Comparison of ENCODE assay signal across 30 mouse cellular contexts in the genomic region with DNA sequence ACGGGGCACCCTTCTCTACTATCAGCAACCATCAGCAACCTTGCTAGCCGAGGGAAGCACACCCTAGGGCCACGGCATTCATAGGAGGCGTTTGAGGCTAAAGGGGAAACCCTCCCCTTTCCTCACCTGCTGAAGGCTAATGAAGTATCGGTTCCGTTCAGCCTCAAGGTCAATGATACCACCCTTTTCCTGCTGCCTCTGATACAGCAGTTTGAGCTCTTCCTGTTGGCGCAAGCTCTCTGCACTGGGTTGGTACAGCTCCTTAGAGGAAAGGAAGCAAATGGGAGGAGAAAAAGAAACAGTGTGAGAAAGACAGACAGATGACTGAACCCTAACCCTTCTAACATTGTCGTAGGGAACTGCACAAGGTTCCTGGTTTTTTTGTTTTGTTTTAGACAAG. TPM values are rescaled to one million over a fixed set of nuclear protein-coding genes. Genes with fewer than 3 reads are reported as not detected.
DNase-seq lines count a peak whose midpoint lies in the region; ATAC-seq and TF ChIP-seq lines count a peak whose summit lies in the region.
"Had no signal": no experiment of that assay in that cellular context is flagged by ENCODE, and none has a peak within 500 bp of the region (broad histone marks: within the 10 kb centered on the region; RNA-seq: fewer than 3 reads in every experiment).

No protein-coding gene starts in this region.

- H3K4me1 ChIP-seq in kidney, adult 2 months (ENCODE audit: control insufficient read depth, insufficient read depth, low read length): no peaks in the 10 kb centered on the region
- no peaks in the 10 kb centered on the region for H3K4me1 ChIP-seq in kidney, embryonic 16.5 days (ENCODE audit: insufficient read depth, low read length)
- H3K4me1 ChIP-seq in CH12.LX (ENCODE audit: control insufficient read depth in 1 of 2, insufficient read depth in 2 of 2): peaks cover 6 to 42% of the 10 kb centered on the region in 2 experiments; a peak in 3 of 4 replicates
- H3K4me1 ChIP-seq: kidney, embryonic 15.5 days; neural tube, embryonic 12.5 days had no signal

- ATAC-seq in kidney, embryonic 16.5 days (ENCODE audit: low FRiP score, low TSS enrichment): no peak
- peak; percentile 83 to 85 for ATAC-seq in hematopoietic stem cell, adult 5-6 weeks (replicated peaks in 1 of 2; ENCODE audit: insufficient read depth in 1 of 2, low FRiP score in 2 of 2, low TSS enrichment in 1 of 2, low read depth in 1 of 2, poor library complexity in 2 of 2, severe bottlenecking in 2 of 2)
- peak; percentile 25; the same call in 1 of the 2 replicates for ATAC-seq in neutrophil, adult 5-6 weeks (ENCODE audit: extremely low read depth, insufficient number of reproducible peaks, low FRiP score, poor library complexity, severe bottlenecking)
- ATAC-seq: activated CD4-positive, CD25-positive, alpha-beta regulatory T cell, adult 4 months; forebrain, embryonic 15.5 days; hindbrain, postnatal 0 days; midbrain, embryonic 16.5 days had no signal

- no peak overlapping the region for H3K4me3 ChIP-seq in kidney, adult 2 months (ENCODE audit: insufficient read depth, low read depth, low read length)
- no peak overlapping the region for H3K4me3 ChIP-seq in kidney, embryonic 16.5 days (ENCODE audit: low read length)
- H3K4me3 ChIP-seq in CH12.LX (replicated peaks in 1 of 3; ENCODE audit: low read depth in 2 of 3, low read length in 2 of 3, poor library complexity in 1 of 3): no peak overlapping the region
- H3K4me3 ChIP-seq in layer of hippocampus, adult 2 months: no peak overlapping the region
- H3K4me3 ChIP-seq: embryonic facial prominence, embryonic 13.5 days; forebrain, embryonic 10.5 days; forebrain, embryonic 15.5 days; hindbrain, embryonic 12.5 days; kidney, embryonic 15.5 days; liver, embryonic 13.5 days; neural tube, embryonic 12.5 days had no signal

- TF ChIP-seq RAD21 in CH12.LX (IDR thresholded peaks at IDR 0.05; ENCODE audit: low read depth, low read length): no peak

- dilution Hi-C loops in CH12.LX (cut with MboI; ENCODE audit: extremely low pct_ligation_motif_present, extremely low pct_unique_long_range_greater_than_20kb, low sequenced_read_pairs): no loop called here

- peaks cover 2% of the 10 kb centered on the region for H3K79me2 ChIP-seq in CH12.LX (replicated peaks; ENCODE audit: control insufficient read depth, extremely low read depth, insufficient read depth, poor library complexity, severe bottlenecking)

- no peak overlapping the region for H3K4me2 ChIP-seq in kidney, embryonic 16.5 days (replicated peaks; ENCODE audit: low read depth, low read length)
- no peak overlapping the region for H3K4me2 ChIP-seq in CH12.LX (ENCODE audit: insufficient read depth, low read depth, poor library complexity, severe bottlenecking)
- H3K4me2 ChIP-seq: embryonic facial prominence, embryonic 13.5 days; forebrain, embryonic 15.5 days; hindbrain, embryonic 12.5 days; kidney, embryonic 15.5 days; liver, embryonic 13.5 days; midbrain, embryonic 11.5 days; neural tube, embryonic 12.5 days had no signal

- 73% methylated on average over 8 of the region's 8 CpGs for WGBS in kidney, adult 2 months
- 86% methylated on average over 8 of the region's 8 CpGs for WGBS in kidney, embryonic 16.5 days

- TF ChIP-seq CTCF in kidney, adult 2 months (conservative IDR thresholded peaks at IDR 0.05; ENCODE audit: insufficient read depth, insufficient read length, low read depth, low read length): no peak
- TF ChIP-seq CTCF in CH12.LX (conservative IDR thresholded peaks at IDR 0.05 in 1 of 2, IDR thresholded peaks at IDR 0.05 in 1 of 2; ENCODE audit: low read depth in 2 of 2, low read length in 2 of 2): no peak
- TF ChIP-seq CTCF in layer of hippocampus, adult 2 months (conservative IDR thresholded peaks at IDR 0.05): no peak

- no peak overlapping the region for H3K9ac ChIP-seq in kidney, embryonic 16.5 days (replicated peaks; ENCODE audit: low read length)
- H3K9ac ChIP-seq in CH12.LX (ENCODE audit: insufficient read depth, low read depth): no peak overlapping the region
- H3K9ac ChIP-seq: embryonic facial prominence, embryonic 13.5 days; forebrain, embryonic 15.5 days; hindbrain, embryonic 12.5 days; kidney, embryonic 15.5 days; liver, embryonic 13.5 days; neural tube, embryonic 12.5 days had no signal

- DNase-seq in kidney, adult 2 months: peak; percentile 32
- peak; percentile 72 for DNase-seq in CH12.LX (ENCODE audit: extremely low read depth)
- DNase-seq in layer of hippocampus, adult 18-20 months (ENCODE audit: low spot score in 2 of 2): no peak
- no peak for DNase-seq in layer of hippocampus, adult 2 months (ENCODE audit: low spot score in 2 of 2)
- DNase-seq: adrenal gland, adult 8-10 months; cerebellum, adult 11 months; cerebellum, adult 9-10 months; gastrocnemius, postnatal 10 days; heart, postnatal 14 days; kidney, adult 11 months; layer of hippocampus, postnatal 36 days; left cerebral cortex, postnatal 4 days; liver, embryonic 13.5 days; lung, adult 2 months; lung, postnatal 10 days; thymus, postnatal 4 days had no signal

- peaks cover 4% of the 10 kb centered on the region for H3K36me3 ChIP-seq in kidney, adult 2 months (ENCODE audit: control insufficient read depth, insufficient read depth, low read length)
- H3K36me3 ChIP-seq in kidney, embryonic 16.5 days (ENCODE audit: insufficient read depth, low read length): peaks cover 72% of the 10 kb centered on the region
- H3K36me3 ChIP-seq in CH12.LX (replicated peaks in 1 of 2; ENCODE audit: control insufficient read depth in 1 of 2, insufficient read depth in 1 of 2, low read length in 1 of 2): peaks cover 60 to 87% of the 10 kb centered on the region in 2 experiments

- no peaks in the 10 kb centered on the region for H3K27me3 ChIP-seq in kidney, adult 2 months (replicated peaks; ENCODE audit: control insufficient read depth, insufficient read depth, low read length)
- no peaks in the 10 kb centered on the region for H3K27me3 ChIP-seq in kidney, embryonic 16.5 days (ENCODE audit: insufficient read depth, low read length)
- no peaks in the 10 kb centered on the region for H3K27me3 ChIP-seq in CH12.LX (replicated peaks)
- H3K27me3 ChIP-seq: embryonic facial prominence, embryonic 13.5 days; forebrain, embryonic 15.5 days; hindbrain, embryonic 12.5 days; kidney, embryonic 15.5 days; liver, embryonic 13.5 days; neural tube, embryonic 12.5 days had no signal

- H3K9me3 ChIP-seq in kidney, embryonic 16.5 days (ENCODE audit: low read length): no peaks in the 10 kb centered on the region
- H3K9me3 ChIP-seq in CH12.LX (replicated peaks; ENCODE audit: low read length): no peaks in the 10 kb centered on the region
- H3K9me3 ChIP-seq: embryonic facial prominence, embryonic 13.5 days; forebrain, embryonic 10.5 days; forebrain, embryonic 15.5 days; hindbrain, embryonic 12.5 days; kidney, embryonic 15.5 days; liver, embryonic 13.5 days; neural tube, embryonic 12.5 days had no signal

- no peak overlapping the region for H3K27ac ChIP-seq in kidney, adult 2 months (ENCODE audit: insufficient read depth, low read depth, low read length)
- no peak overlapping the region for H3K27ac ChIP-seq in kidney, embryonic 16.5 days (ENCODE audit: low read length)
- peak overlapping the region; percentile 10; the same call in 1 of the 2 replicates for H3K27ac ChIP-seq in CH12.LX (ENCODE audit: insufficient read depth, low read depth)
- H3K27ac ChIP-seq in layer of hippocampus, adult 2 months: no peak overlapping the region
- H3K27ac ChIP-seq: embryonic facial prominence, embryonic 13.5 days; forebrain, embryonic 10.5 days; forebrain, embryonic 15.5 days; hindbrain, embryonic 12.5 days; hindbrain, postnatal 0 days; kidney, embryonic 15.5 days; macrophage; neural tube, embryonic 12.5 days had no signal

- in situ Hi-C loops in CH12.LX (cut with MboI; ENCODE audit: low pct_ligation_motif_present, low pct_unique_long_range_greater_than_20kb, low sequenced_read_pairs): no loop called here

- no peak for TF ChIP-seq POLR2A in kidney, adult 2 months (IDR thresholded peaks at IDR 0.05; ENCODE audit: low read depth, low read length)
- no peak for TF ChIP-seq POLR2A in CH12.LX (IDR thresholded peaks at IDR 0.05; ENCODE audit: low read depth, low read length)

- TF ChIP-seq EP300 in CH12.LX (IDR thresholded peaks at IDR 0.05; ENCODE audit: low read length): no peak

RNA-seq across cellular contexts. Expression of gene Bcs1l, which starts 6.3 kb away (rescaled TPM):
- polyA plus RNA-seq in kidney, adult 2 months (2012; rRNA removed): 29.3 and 32.8 TPM in 2 replicates
- 19.6 and 20.4 TPM in 2 replicates for polyA plus RNA-seq in kidney, embryonic 16.5 days (2015; fragmentation: Nextera tagmentation; extraction: Ambion mirVana)
- total RNA-seq in CH12.LX (2012; rRNA removed): 24.5 and 27.1 TPM in 2 replicates
- total RNA-seq in CH12.LX (2014; rRNA removed): 16.7 and 18.6 TPM in 2 replicates
- 27.8 and 29.1 TPM in 2 replicates for polyA plus RNA-seq in CH12.LX (2012; ENCODE audit: insufficient read length, low read depth)
- total RNA-seq in hematopoietic stem cell, adult 5-6 weeks (2017): 14.9 and 25.4 TPM in 2 replicates
- 7.1 and 15.8 TPM in 2 replicates for total RNA-seq in neutrophil, adult 5-6 weeks (2017)
- 10 to 100 TPM; 23.7 to 24.3 TPM for total RNA-seq in layer of hippocampus, adult 18-20 months (2021)
- 10 to 100 TPM; 23.7 to 24.8 TPM for total RNA-seq in layer of hippocampus, adult 2 months (2021)

RNA-seq across cellular contexts. Expression of gene Zfp142, which starts 6.4 kb away (rescaled TPM):
- polyA plus RNA-seq in kidney, adult 2 months (2012; rRNA removed): 11.2 and 12.6 TPM in 2 replicates
- 7.0 and 8.7 TPM in 2 replicates for polyA plus RNA-seq in kidney, embryonic 16.5 days (2015; fragmentation: Nextera tagmentation; extraction: Ambion mirVana)
- total RNA-seq in CH12.LX (2012; rRNA removed) (6.0 and 7.8 TPM in 2 replicates), CH12.LX (2014; rRNA removed) (2.5 and 2.8 TPM in 2 replicates)
- 14.1 and 15.1 TPM in 2 replicates for polyA plus RNA-seq in CH12.LX (2012; ENCODE audit: insufficient read length, low read depth)
- 10.2 and 18.1 TPM in 2 replicates for total RNA-seq in hematopoietic stem cell, adult 5-6 weeks (2017)
- 18.7 and 21.5 TPM in 2 replicates for total RNA-seq in neutrophil, adult 5-6 weeks (2017)
- 10 to 100 TPM; 30.9 to 32.4 TPM for total RNA-seq in layer of hippocampus, adult 18-20 months (2021)
- 10 to 100 TPM; 30.7 to 30.8 TPM for total RNA-seq in layer of hippocampus, adult 2 months (2021)

RNA-seq across cellular contexts. Expression of gene Rnf25, which starts 6.8 kb away (rescaled TPM):
- 63.3 and 64.1 TPM in 2 replicates for polyA plus RNA-seq in kidney, adult 2 months (2012; rRNA removed)
- polyA plus RNA-seq in kidney, embryonic 16.5 days (2015; fragmentation: Nextera tagmentation; extraction: Ambion mirVana): 40.0 and 43.9 TPM in 2 replicates
- total RNA-seq in CH12.LX (2012; rRNA removed) (32.1 and 32.9 TPM in 2 replicates), CH12.LX (2014; rRNA removed) (48.2 and 50.3 TPM in 2 replicates)
- 43.4 and 47.8 TPM in 2 replicates for polyA plus RNA-seq in CH12.LX (2012; ENCODE audit: insufficient read length, low read depth)
- total RNA-seq in hematopoietic stem cell, adult 5-6 weeks (2017): 33.0 and 39.7 TPM in 2 replicates
- total RNA-seq in neutrophil, adult 5-6 weeks (2017): 44.4 and 46.8 TPM in 2 replicates
- total RNA-seq in layer of hippocampus, adult 18-20 months (2021): 10 to 100 TPM; 57.5 to 66.2 TPM
- total RNA-seq in layer of hippocampus, adult 2 months (2021): 10 to 100 TPM; 67.7 to 71.5 TPM

RNA-seq across cellular contexts. Expression of gene Stk36, which starts 6.8 kb away (rescaled TPM):
- polyA plus RNA-seq in kidney, adult 2 months (2012; rRNA removed): 5.9 and 6.4 TPM in 2 replicates
- 9.1 and 11.7 TPM in 2 replicates for polyA plus RNA-seq in kidney, embryonic 16.5 days (2015; fragmentation: Nextera tagmentation; extraction: Ambion mirVana)
- total RNA-seq in CH12.LX (2012; rRNA removed) (0.81 and 1.1 TPM in 2 replicates), CH12.LX (2014; rRNA removed) (0.40 and 0.46 TPM in 2 replicates)
- polyA plus RNA-seq in CH12.LX (2012; ENCODE audit: insufficient read length, low read depth): 1.8 and 2.4 TPM in 2 replicates
- 0.15 and 0.25 TPM in 2 replicates for total RNA-seq in hematopoietic stem cell, adult 5-6 weeks (2017)
- total RNA-seq in neutrophil, adult 5-6 weeks (2017): 0.70 and 0.98 TPM in 2 replicates
- 1 to 10 TPM; 3.4 to 5.6 TPM for total RNA-seq in layer of hippocampus, adult 18-20 months (2021)
- total RNA-seq in layer of hippocampus, adult 2 months (2021): 1 to 10 TPM; 3.3 to 5.6 TPM

RNA-seq across cellular contexts. Expression of gene Usp37, which starts 50.4 kb away (rescaled TPM):
- polyA plus RNA-seq in kidney, adult 2 months (2012; rRNA removed): 4.1 and 4.3 TPM in 2 replicates
- 31.5 and 36.5 TPM in 2 replicates for polyA plus RNA-seq in kidney, embryonic 16.5 days (2015; fragmentation: Nextera tagmentation; extraction: Ambion mirVana)
- 24.0 and 24.5 TPM in 2 replicates for total RNA-seq in CH12.LX (2012; rRNA removed)
- total RNA-seq in CH12.LX (2014; rRNA removed): 24.1 and 24.6 TPM in 2 replicates
- polyA plus RNA-seq in CH12.LX (2012; ENCODE audit: insufficient read length, low read depth): 12.9 and 13.8 TPM in 2 replicates
- 62.7 and 63.0 TPM in 2 replicates for total RNA-seq in hematopoietic stem cell, adult 5-6 weeks (2017)
- total RNA-seq in neutrophil, adult 5-6 weeks (2017): 27.5 and 31.3 TPM in 2 replicates
- total RNA-seq in layer of hippocampus, adult 18-20 months (2021): 10 to 100 TPM; 22.7 to 27.4 TPM
- 10 to 100 TPM; 22.9 to 23.4 TPM for total RNA-seq in layer of hippocampus, adult 2 months (2021)

Comparison
In these comparisons a context has a peak if more than half of its experiments do, and no peak if none do; other contexts are left out.
1. DNase-seq: peak in kidney, adult 2 months (single experiment) and CH12.LX (single experiment); none in layer of hippocampus, adult 18-20 months (0 of 2) and layer of hippocampus, adult 2 months (0 of 2).